Mouse (Mus musculus): ENCODE results near the gene Slc5a6. TPM values are rescaled to one million over a fixed set of nuclear protein-coding genes. Genes with fewer than 3 reads are reported as not detected.
"Not testable (repeated sequence)": the region's sequence is repeated elsewhere in the genome, so short reads cannot be mapped to it uniquely, and the experiment has no call there.

The Slc5a6 gene
- polyA plus RNA-seq, 1 experiment from 2014 or later: 12.9 TPM

GRCm38 (mm10) chr5:31054261-31055215 lies 5.8 kb upstream of the Slc5a6 start, which contains the start of gene Cad:
Gene Cad (plus strand): TSS chr5:31054780.
- ATAC-seq (ENCODE audit: low read depth): peak; percentile 98

GRCm38 (mm10) chr5:31053728-31054127 lies 5.0 kb upstream of the Slc5a6 start:
- Histone ChIP-seq H3K4me3 (peak overlapping the region; percentile 66), H3K27ac (replicated peaks) (peak overlapping the region; percentile 84), H3K9ac (peak overlapping the region; percentile 86), H3K4me1 (replicated peaks) (peaks cover 29% of the 10 kb centered on the region), H3K36me3 (peaks cover 24% of the 10 kb centered on the region), H3K4me2 (peak overlapping the region; percentile 97)
- WGBS: 53% methylated on average over 4 of the region's 4 CpGs
- ATAC-seq (ENCODE audit: low read depth); H3K27me3 ChIP-seq; H3K9me3 ChIP-seq: not testable (repeated sequence)

More at GRCm38 (mm10) chr5:31054261-31055215, 5.8 kb upstream of the Slc5a6 start, which contains the start of gene Cad:
- H3K9me3 ChIP-seq: no peaks in the 10 kb centered on the region
- H3K4me3 ChIP-seq: peak within 1 kb of the TSS; percentile 66
- H3K27me3 ChIP-seq: no peaks in the 10 kb centered on the region
- peak within 1 kb of the TSS; percentile 97 for H3K4me2 ChIP-seq
- H3K36me3 ChIP-seq: peaks cover 32% of the 10 kb centered on the region
- H3K4me1 ChIP-seq (replicated peaks): peaks cover 29% of the 10 kb centered on the region
- peak within 1 kb of the TSS; percentile 84 for H3K27ac ChIP-seq (replicated peaks)
- WGBS: under 1% methylated on average over 64 of the region's 64 CpGs
- H3K9ac ChIP-seq: peak within 1 kb of the TSS; percentile 86

GRCm38 (mm10) chr5:31050427-31050826 lies 1.7 kb upstream of the Slc5a6 start:
- no peak for ATAC-seq (ENCODE audit: low read depth)
- no peak overlapping the region for H3K9ac ChIP-seq
- H3K4me2 ChIP-seq: no peak overlapping the region
- no peak overlapping the region for H3K27ac ChIP-seq (replicated peaks)
- H3K4me3 ChIP-seq: no peak overlapping the region
- no peaks in the 10 kb centered on the region for H3K9me3 ChIP-seq
- H3K27me3 ChIP-seq: no peaks in the 10 kb centered on the region
- H3K36me3 ChIP-seq: peaks cover 10% of the 10 kb centered on the region
- peaks cover 31% of the 10 kb centered on the region for H3K4me1 ChIP-seq (replicated peaks)

- Histone ChIP-seq H3K27ac (replicated peaks) (peak within 1 kb of the TSS; percentile 93), H3K4me1 (replicated peaks) (peaks cover 15% of the 10 kb centered on the region), H3K27me3 (no peaks in the 10 kb centered on the region), H3K4me2 (peak within 1 kb of the TSS; percentile 80), H3K4me3 (peak within 1 kb of the TSS; percentile 73), H3K9me3 (no peaks in the 10 kb centered on the region), H3K9ac (peak within 1 kb of the TSS; percentile 90), H3K36me3 (peaks cover 28% of the 10 kb centered on the region)
- peak; percentile 98 for ATAC-seq (ENCODE audit: low read depth)
- WGBS: under 1% methylated on average over 73 of the region's 73 CpGs
Observed at GRCm38 (mm10) chr5:31047848-31048762, 619 bp downstream of the Slc5a6 start, which contains the start of gene Atraid. Gene Atraid (plus strand): TSS chr5:31048312.

GRCm38 (mm10) chr5:31047074-31047473 lies 1.6 kb downstream of the Slc5a6 start:
- H3K27me3 ChIP-seq: no peaks in the 10 kb centered on the region
- no peaks in the 10 kb centered on the region for H3K9me3 ChIP-seq
- H3K36me3 ChIP-seq: peaks cover 32% of the 10 kb centered on the region
- peaks cover 15% of the 10 kb centered on the region for H3K4me1 ChIP-seq (replicated peaks)
- peak overlapping the region; percentile 80 for H3K4me2 ChIP-seq
- H3K9ac ChIP-seq: peak overlapping the region; percentile 90
- 83% methylated on average over 5 of the region's 5 CpGs for WGBS
- H3K4me3 ChIP-seq: peak overlapping the region; percentile 73
- no peak overlapping the region for H3K27ac ChIP-seq (replicated peaks)
- no peak for ATAC-seq (ENCODE audit: low read depth)

GRCm38 (mm10) chr5:31046416-31046815 lies 2.3 kb downstream of the Slc5a6 start:
- 95% methylated on average over 6 of the region's 6 CpGs for WGBS
- no peaks in the 10 kb centered on the region for H3K27me3 ChIP-seq
- peaks cover 15% of the 10 kb centered on the region for H3K4me1 ChIP-seq (replicated peaks)
- H3K9me3 ChIP-seq: no peaks in the 10 kb centered on the region
- no peak overlapping the region for H3K9ac ChIP-seq
- H3K27ac ChIP-seq (replicated peaks): no peak overlapping the region
- peaks cover 35% of the 10 kb centered on the region for H3K36me3 ChIP-seq
- no peak overlapping the region for H3K4me3 ChIP-seq
- no peak overlapping the region for H3K4me2 ChIP-seq
- ATAC-seq (ENCODE audit: low read depth): no peak

GRCm38 (mm10) chr5:31038171-31038845 lies 10.4 kb downstream of the Slc5a6 start:
- 87% methylated on average over 7 of the region's 7 CpGs for WGBS
- Histone ChIP-seq H3K27ac (replicated peaks) (no peak overlapping the region), H3K4me3 (no peak overlapping the region), H3K9ac (no peak overlapping the region), H3K36me3 (peaks cover 78% of the 10 kb centered on the region), H3K27me3 (no peaks in the 10 kb centered on the region), H3K9me3 (no peaks in the 10 kb centered on the region), H3K4me2 (no peak overlapping the region), H3K4me1 (replicated peaks) (no peaks in the 10 kb centered on the region)
- no peak for ATAC-seq (ENCODE audit: low read depth)

- peaks cover 60% of the 10 kb centered on the region for H3K36me3 ChIP-seq
- not testable (repeated sequence) for ATAC-seq (ENCODE audit: low read depth)
Observed at GRCm38 (mm10) chr5:31036556-31036955, 12.2 kb downstream of the Slc5a6 start.

GRCm38 (mm10) chr5:31034669-31035068 lies 14.1 kb downstream of the Slc5a6 start:
- no peak for ATAC-seq (ENCODE audit: low read depth)
- Histone ChIP-seq H3K4me1 (replicated peaks) (no peaks in the 10 kb centered on the region), H3K4me2 (no peak overlapping the region), H3K27me3 (no peaks in the 10 kb centered on the region), H3K36me3 (peaks cover 41% of the 10 kb centered on the region), H3K4me3 (no peak overlapping the region), H3K9ac (no peak overlapping the region), H3K9me3 (no peaks in the 10 kb centered on the region), H3K27ac (replicated peaks) (no peak overlapping the region)
- 95% methylated on average over 6 of the region's 6 CpGs for WGBS

More at GRCm38 (mm10) chr5:31036556-31036955, 12.2 kb downstream of the Slc5a6 start:
- not testable (repeated sequence) for H3K4me3 ChIP-seq; H3K4me2 ChIP-seq; H3K4me1 ChIP-seq (replicated peaks); H3K9ac ChIP-seq; H3K27ac ChIP-seq (replicated peaks); H3K27me3 ChIP-seq; H3K9me3 ChIP-seq
- 90% methylated on average over 11 of the region's 11 CpGs for WGBS

- Histone ChIP-seq H3K9ac (no peak overlapping the region), H3K4me1 (replicated peaks) (no peaks in the 10 kb centered on the region), H3K27me3 (no peaks in the 10 kb centered on the region), H3K9me3 (no peaks in the 10 kb centered on the region), H3K4me2 (no peak overlapping the region), H3K4me3 (no peak overlapping the region), H3K27ac (replicated peaks) (no peak overlapping the region), H3K36me3 (peaks cover 10% of the 10 kb centered on the region)
- WGBS: 86% methylated on average over 8 of the region's 8 CpGs
- no peak for ATAC-seq (ENCODE audit: low read depth)
Observed at GRCm38 (mm10) chr5:31031508-31031907, 17.2 kb downstream of the Slc5a6 start.

GRCm38 (mm10) chr5:31030926-31031325 lies 17.8 kb downstream of the Slc5a6 start:
- no peaks in the 10 kb centered on the region for H3K9me3 ChIP-seq
- no peak overlapping the region for H3K4me3 ChIP-seq
- H3K27me3 ChIP-seq: no peaks in the 10 kb centered on the region
- no peak overlapping the region for H3K27ac ChIP-seq (replicated peaks)
- 69% methylated on average over 4 of the region's 4 CpGs for WGBS
- no peak for ATAC-seq (ENCODE audit: low read depth)
- H3K4me2 ChIP-seq: no peak overlapping the region
- H3K36me3 ChIP-seq: peaks cover 4% of the 10 kb centered on the region
- no peak overlapping the region for H3K9ac ChIP-seq
- no peaks in the 10 kb centered on the region for H3K4me1 ChIP-seq (replicated peaks)

Data from neural tube, embryonic 13.5 days (tissue).